Mouse (Mus musculus): ENCODE results near the gene Stard5. TPM values are rescaled to one million over a fixed set of nuclear protein-coding genes. Genes with fewer than 3 reads are reported as not detected.

Gene Stard5
- polyA plus RNA-seq, 1 experiment from 2014 or later: 11.2 TPM

DNA sequence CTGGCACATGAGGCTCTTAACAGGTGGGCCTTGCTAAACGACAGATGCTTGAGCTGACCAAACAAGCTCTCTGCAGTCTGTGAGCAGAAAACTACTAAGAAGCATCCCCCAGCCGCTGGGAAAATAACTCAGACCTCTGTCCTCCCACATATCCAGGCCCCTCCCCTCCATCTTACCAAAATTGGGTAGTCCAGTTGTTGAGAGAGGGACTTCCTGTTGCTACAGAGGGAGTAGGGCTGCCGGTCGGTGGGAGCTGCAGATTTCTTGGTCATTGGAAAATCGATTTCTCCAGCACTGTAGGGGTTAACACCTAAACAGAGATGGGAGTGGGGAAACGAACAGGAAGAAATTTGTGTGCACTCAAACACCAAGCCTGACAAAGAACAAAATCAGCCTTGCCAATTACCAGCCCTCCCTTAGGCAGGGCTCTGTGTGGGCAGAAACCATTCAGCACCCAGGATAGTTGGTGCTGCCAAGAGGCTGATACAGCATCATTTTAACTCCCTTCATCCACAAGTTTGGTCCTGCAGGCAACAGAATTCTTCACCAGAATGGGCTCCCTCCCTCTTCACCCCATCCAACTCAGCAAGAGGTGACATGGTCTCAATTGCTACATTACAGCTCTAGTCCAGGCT, 51.0 kb downstream of the Stard5 start:
- H3K9me3 ChIP-seq (ENCODE audit: control insufficient read depth, low read length): no peaks in the 10 kb centered on the region
- WGBS: 52% methylated on average over 6 of the region's 6 CpGs

DNA sequence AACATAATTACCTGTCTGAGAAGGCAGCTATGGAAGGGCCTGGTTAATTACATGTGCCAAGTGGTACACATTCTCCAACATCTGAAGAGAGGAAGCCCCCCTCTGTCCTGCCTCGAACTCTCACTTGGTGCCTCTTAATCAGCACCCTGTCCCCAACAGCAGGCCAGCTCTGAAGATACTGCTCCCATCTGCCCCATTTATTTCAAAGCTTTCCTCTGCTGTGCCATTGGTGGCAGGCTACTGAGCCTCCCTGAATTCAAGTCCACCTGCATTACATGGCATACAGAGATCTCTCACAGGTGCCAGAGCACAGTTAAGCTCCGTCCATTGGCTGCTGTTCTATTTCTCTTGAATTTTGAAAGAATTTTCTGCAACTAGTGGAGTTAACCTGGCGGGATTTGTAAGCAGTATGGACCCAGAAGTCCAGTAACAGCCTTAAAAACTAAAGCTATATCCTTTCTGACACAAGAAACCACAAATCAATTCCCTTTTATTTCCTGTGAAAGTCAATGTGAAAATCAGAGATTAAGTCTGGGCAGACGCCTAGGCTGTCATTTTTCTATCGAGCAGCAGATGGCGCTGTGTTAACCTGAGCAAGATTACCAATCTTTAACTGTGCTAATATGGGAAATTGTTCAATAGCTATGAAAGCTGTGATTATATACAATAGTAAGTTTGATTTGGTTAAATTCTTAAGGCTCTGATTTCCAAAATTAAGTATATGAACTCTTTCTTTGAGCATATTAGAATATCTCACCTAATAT, 63.9 kb downstream of the Stard5 start:
- no peaks in the 10 kb centered on the region for H3K4me1 ChIP-seq (replicated peaks; ENCODE audit: control insufficient read depth, insufficient read depth, low read length)
- no peak overlapping the region for H3K4me3 ChIP-seq (ENCODE audit: low read depth, low read length)
- no peaks in the 10 kb centered on the region for H3K27me3 ChIP-seq (ENCODE audit: control insufficient read depth, insufficient read depth, low read length)
- DNase-seq (ENCODE audit: low spot score): no peak
- H3K27ac ChIP-seq (ENCODE audit: low read depth, low read length): no peak overlapping the region
- H3K4me2 ChIP-seq (ENCODE audit: low read depth, low read length, severe bottlenecking): no peak overlapping the region
- WGBS: 29% methylated on average over 6 of the region's 6 CpGs
- no peaks in the 10 kb centered on the region for H3K9me3 ChIP-seq (ENCODE audit: control insufficient read depth, low read length)
- no peak overlapping the region for H3K9ac ChIP-seq (ENCODE audit: low read length)
- H3K36me3 ChIP-seq (ENCODE audit: control insufficient read depth, insufficient read depth, low read length): no peaks in the 10 kb centered on the region
- no peak for ATAC-seq (replicated peaks; ENCODE audit: low FRiP score)

More for the DNA sequence above, 51.0 kb downstream of the Stard5 start:
- H3K36me3 ChIP-seq (ENCODE audit: control insufficient read depth, insufficient read depth, low read length): no peaks in the 10 kb centered on the region
- ATAC-seq (replicated peaks; ENCODE audit: low FRiP score): no peak
- H3K4me2 ChIP-seq (ENCODE audit: low read depth, low read length, severe bottlenecking): no peak overlapping the region
- no peaks in the 10 kb centered on the region for H3K27me3 ChIP-seq (ENCODE audit: control insufficient read depth, insufficient read depth, low read length)
- no peak overlapping the region for H3K4me3 ChIP-seq (ENCODE audit: low read depth, low read length)
- DNase-seq (ENCODE audit: low spot score): no peak
- no peak overlapping the region for H3K27ac ChIP-seq (ENCODE audit: low read depth, low read length)
- no peaks in the 10 kb centered on the region for H3K4me1 ChIP-seq (replicated peaks; ENCODE audit: control insufficient read depth, insufficient read depth, low read length)
- H3K9ac ChIP-seq (ENCODE audit: low read length): no peak overlapping the region

DNA sequence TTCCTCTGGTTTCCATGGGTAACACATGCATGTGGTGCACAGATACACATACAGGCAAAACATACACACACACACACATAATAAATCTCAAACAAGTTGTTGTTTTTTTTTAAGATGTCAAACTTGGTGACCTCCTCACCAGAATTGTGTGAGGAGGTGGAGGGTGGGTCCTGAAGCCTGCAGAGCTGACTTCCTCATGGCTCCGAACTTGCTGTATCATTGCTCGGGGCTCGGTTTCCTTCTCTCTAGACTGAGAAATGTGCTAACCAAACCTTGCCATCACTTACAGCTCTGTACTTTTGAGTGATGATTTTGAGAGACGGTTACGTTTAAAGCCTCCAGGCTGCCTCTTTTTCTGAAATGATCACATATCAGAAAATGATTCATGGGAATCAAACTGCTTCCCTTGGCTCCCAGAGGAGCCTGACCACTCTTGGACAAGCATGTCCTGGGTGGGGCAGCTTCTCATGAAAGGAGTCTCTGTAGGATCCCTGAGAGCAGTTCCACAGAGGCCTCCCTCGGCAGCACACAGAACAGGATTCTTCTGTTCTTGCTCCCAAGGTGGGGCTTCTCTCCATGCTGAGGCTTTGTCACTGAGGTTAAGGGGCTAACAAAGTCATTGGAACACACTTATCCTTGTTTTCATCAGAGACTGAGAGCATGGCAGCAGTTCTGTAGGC, 67.4 kb downstream of the Stard5 start:
- ATAC-seq (replicated peaks; ENCODE audit: low FRiP score) (no peak), DNase-seq (ENCODE audit: low spot score) (no peak)
- Histone ChIP-seq H3K9me3 (ENCODE audit: control insufficient read depth, low read length) (no peaks in the 10 kb centered on the region), H3K4me1 (replicated peaks; ENCODE audit: control insufficient read depth, insufficient read depth, low read length) (no peaks in the 10 kb centered on the region), H3K9ac (ENCODE audit: low read length) (no peak overlapping the region), H3K4me2 (ENCODE audit: low read depth, low read length, severe bottlenecking) (no peak overlapping the region), H3K27me3 (ENCODE audit: control insufficient read depth, insufficient read depth, low read length) (no peaks in the 10 kb centered on the region), H3K27ac (ENCODE audit: low read depth, low read length) (no peak overlapping the region), H3K4me3 (ENCODE audit: low read depth, low read length) (no peak overlapping the region), H3K36me3 (ENCODE audit: control insufficient read depth, insufficient read depth, low read length) (no peaks in the 10 kb centered on the region)
- WGBS: 86% methylated on average over 6 of the region's 6 CpGs

Other genes starting within 250 kb of the Stard5 start
- gene Tmc3, start 47.0 kb upstream of the Stard5 start, polyA plus RNA-seq (2014; fragmentation: Nextera tagmentation; extraction: Ambion mirVana): 0.15 and 0.17 TPM in 2 replicates
- gene Il16, start 113.8 kb downstream of the Stard5 start, polyA plus RNA-seq (2014; fragmentation: Nextera tagmentation; extraction: Ambion mirVana): 0.77 and 0.99 TPM in 2 replicates
- 0.21 TPM in 1 of 2 replicates, not detected in the other for gene Cfap161, start 162.9 kb downstream of the Stard5 start, polyA plus RNA-seq (2014; fragmentation: Nextera tagmentation; extraction: Ambion mirVana)

Measured in forebrain, embryonic 11.5 days (tissue).